ENCODE assay signal across 9 mouse cellular contexts in genomic region chr4:26929879-26930481, GRCm38 (mm10).
DNase-seq lines count a peak whose midpoint lies in the region; ATAC-seq and TF ChIP-seq lines count a peak whose summit lies in the region.
"Had no signal": no experiment of that assay in that cellular context is flagged by ENCODE, and none has a peak within 500 bp of the region (broad histone marks: within the 10 kb centered on the region; RNA-seq: fewer than 3 reads in every experiment).

No protein-coding gene starts in this region.

- H3K4me2 ChIP-seq in heart, postnatal 0 days (ENCODE audit: low read depth, low read length) = no peak overlapping the region
- H3K4me2 ChIP-seq in limb, embryonic 14.5 days (replicated peaks; ENCODE audit: low read depth, low read length, severe bottlenecking) = no peak overlapping the region

- H3K9me3 ChIP-seq in heart, postnatal 0 days (replicated peaks; ENCODE audit: control insufficient read depth, low read length) = no peaks in the 10 kb centered on the region
- H3K9me3 ChIP-seq in limb, embryonic 14.5 days (ENCODE audit: control insufficient read depth, low read length) = no peaks in the 10 kb centered on the region
- H3K9me3 ChIP-seq in heart, embryonic 10.5 days = no peaks in the 10 kb centered on the region
- H3K9me3 ChIP-seq: G1E had no signal

- TF ChIP-seq CTCF in heart, postnatal 0 days (IDR thresholded peaks at IDR 0.05; ENCODE audit: low read depth) = peak; percentile 45

- H3K27ac ChIP-seq in heart, postnatal 0 days (ENCODE audit: low read depth) = no peak overlapping the region
- H3K27ac ChIP-seq in limb, embryonic 14.5 days (replicated peaks; ENCODE audit: low read depth, low read length) = no peak overlapping the region
- no peak overlapping the region for H3K27ac ChIP-seq in heart, embryonic 10.5 days

- no peaks in the 10 kb centered on the region for H3K36me3 ChIP-seq in heart, postnatal 0 days (replicated peaks; ENCODE audit: control insufficient read depth, insufficient read depth, low read length)
- H3K36me3 ChIP-seq in limb, embryonic 14.5 days (ENCODE audit: control insufficient read depth, insufficient read depth, low read length) = no peaks in the 10 kb centered on the region
- no peaks in the 10 kb centered on the region for H3K36me3 ChIP-seq in heart, embryonic 10.5 days
- H3K36me3 ChIP-seq: G1E had no signal

- peak; percentile 9 for DNase-seq in heart, postnatal 0 days (ENCODE audit: low spot score)
- DNase-seq in heart, adult 8-10 months (ENCODE audit: low spot score) = no peak
- DNase-seq in 3T3-L1 (ENCODE audit: low read depth, low spot score) = peak; percentile 15
- peak; percentile 72 for DNase-seq in brain, embryonic 18.5 days (ENCODE audit: low read depth, low spot score)
- DNase-seq in limb, embryonic 14.5 days (ENCODE audit: low spot score) = peak; percentile 59
- no peak for DNase-seq in testis, postnatal 10 days (ENCODE audit: low spot score)
- no peak for DNase-seq in heart, embryonic 10.5 days (ENCODE audit: low spot score)
- no peak for DNase-seq in thymus, postnatal 4 days

- no peak for ATAC-seq in heart, postnatal 0 days (ENCODE audit: insufficient read depth, low read depth)
- peak; percentile 29; the same call in 1 of the 2 replicates for ATAC-seq in limb, embryonic 14.5 days (ENCODE audit: low FRiP score, low read depth)

- H3K9ac ChIP-seq in heart, postnatal 0 days (replicated peaks; ENCODE audit: low read depth, low read length) = no peak overlapping the region
- no peak overlapping the region for H3K9ac ChIP-seq in limb, embryonic 14.5 days (ENCODE audit: low read depth, low read length, severe bottlenecking)

- no peak for TF ChIP-seq POLR2A in limb, embryonic 14.5 days (IDR thresholded peaks at IDR 0.05; ENCODE audit: borderline replicate concordance, extremely low read depth, insufficient read depth, insufficient read length)

- no peak for TF ChIP-seq EP300 in heart, postnatal 0 days (IDR thresholded peaks at IDR 0.05; ENCODE audit: low read depth)

- H3K27me3 ChIP-seq in heart, postnatal 0 days (ENCODE audit: control insufficient read depth, insufficient read depth, low read length) = no peaks in the 10 kb centered on the region
- H3K27me3 ChIP-seq in limb, embryonic 14.5 days (ENCODE audit: control insufficient read depth, insufficient read depth, low read length) = no peaks in the 10 kb centered on the region
- H3K27me3 ChIP-seq in heart, embryonic 10.5 days (ENCODE audit: insufficient read depth, poor library complexity, severe bottlenecking) = no peaks in the 10 kb centered on the region

- H3K4me1 ChIP-seq in heart, postnatal 0 days (ENCODE audit: control insufficient read depth, insufficient read depth) = no peaks in the 10 kb centered on the region
- H3K4me1 ChIP-seq in limb, embryonic 14.5 days (ENCODE audit: control insufficient read depth, insufficient read depth, low read length) = no peaks in the 10 kb centered on the region
- H3K4me1 ChIP-seq in heart, embryonic 10.5 days = no peaks in the 10 kb centered on the region

- no peak overlapping the region for H3K4me3 ChIP-seq in heart, postnatal 0 days (ENCODE audit: low read depth, low read length)
- no peak overlapping the region for H3K4me3 ChIP-seq in limb, embryonic 14.5 days (replicated peaks; ENCODE audit: low read length)
- H3K4me3 ChIP-seq in heart, embryonic 10.5 days = no peak overlapping the region

- 58% methylated on average over 6 of the region's 6 CpGs for WGBS in heart, postnatal 0 days
- WGBS in limb, embryonic 14.5 days = 38% methylated on average over 6 of the region's 6 CpGs
- 64% methylated on average over 6 of the region's 6 CpGs for WGBS in heart, embryonic 10.5 days

Comparison
In these comparisons a context has a peak if more than half of its experiments do, and no peak if none do; other contexts are left out.
1. DNase-seq: peak in heart, postnatal 0 days (single experiment), 3T3-L1 (single experiment), brain, embryonic 18.5 days (single experiment) and limb, embryonic 14.5 days (single experiment); none in heart, adult 8-10 months (single experiment), testis, postnatal 10 days (single experiment), heart, embryonic 10.5 days (single experiment) and thymus, postnatal 4 days (single experiment).